Mouse (Mus musculus) c-Kit-positive CD71-positive TER-119-positive erythroid progenitor cells, embryonic 14.5 days (primary cell): ENCODE measurements around the gene Irf2bp2.

Experiments
- DNase-seq: peaks from one replicate; pipeline ENCODE4 v3.0.0-alpha.2; 2013; ENCODE audit warnings: low spot score

The Irf2bp2 gene

GRCm38 (mm10) chr8:126586599-126587577, 6.9 kb downstream of the Irf2bp2 start:
- DNase-seq = no peak

GRCm38 (mm10) chr8:126586101-126586500, 7.7 kb downstream of the Irf2bp2 start:
- DNase-seq = no peak

- DNase-seq = no peak
Measured at GRCm38 (mm10) chr8:126585561-126586031, 8.2 kb downstream of the Irf2bp2 start.

GRCm38 (mm10) chr8:126584844-126585231, 8.9 kb downstream of the Irf2bp2 start:
- DNase-seq = no peak

GRCm38 (mm10) chr8:126583971-126584843, 9.6 kb downstream of the Irf2bp2 start:
- DNase-seq = peak; percentile 61

- peak; percentile 18 for DNase-seq
Measured at GRCm38 (mm10) chr8:126583534-126583933, 10.3 kb downstream of the Irf2bp2 start.

- DNase-seq = no peak
Measured at GRCm38 (mm10) chr8:126583018-126583417, 10.8 kb downstream of the Irf2bp2 start.

GRCm38 (mm10) chr8:126582509-126582908, 11.3 kb downstream of the Irf2bp2 start:
- DNase-seq = peak; percentile 79

- DNase-seq = no peak
Measured at GRCm38 (mm10) chr8:126581662-126582061, 12.1 kb downstream of the Irf2bp2 start.

- DNase-seq = no peak
Measured at GRCm38 (mm10) chr8:126580826-126581225, 13.0 kb downstream of the Irf2bp2 start.

- DNase-seq = no peak
Measured at GRCm38 (mm10) chr8:126580086-126580485, 13.7 kb downstream of the Irf2bp2 start.

- no peak for DNase-seq
Measured at GRCm38 (mm10) chr8:126578641-126579040, 15.1 kb downstream of the Irf2bp2 start.

GRCm38 (mm10) chr8:126576919-126577318, 16.9 kb downstream of the Irf2bp2 start:
- DNase-seq = no peak

- DNase-seq = no peak
Measured at GRCm38 (mm10) chr8:126576086-126576485, 17.7 kb downstream of the Irf2bp2 start.

GRCm38 (mm10) chr8:126574882-126575637, 18.7 kb downstream of the Irf2bp2 start:
- DNase-seq = no peak

- DNase-seq = no peak
Measured at GRCm38 (mm10) chr8:126573878-126574277, 19.9 kb downstream of the Irf2bp2 start.

- DNase-seq = no peak
Measured at GRCm38 (mm10) chr8:126573079-126573694, 20.6 kb downstream of the Irf2bp2 start.

- no peak for DNase-seq
Measured at GRCm38 (mm10) chr8:126571065-126571660, 22.6 kb downstream of the Irf2bp2 start.

- DNase-seq = no peak
Measured at GRCm38 (mm10) chr8:126570521-126571040, 23.2 kb downstream of the Irf2bp2 start.

GRCm38 (mm10) chr8:126570046-126570445, 23.7 kb downstream of the Irf2bp2 start:
- DNase-seq = no peak

GRCm38 (mm10) chr8:126569638-126570037, 24.1 kb downstream of the Irf2bp2 start:
- no peak for DNase-seq
